Mouse (Mus musculus) spleen, postnatal 14 days (tissue): ENCODE data around the gene Retreg1.
"Not testable (repeated sequence)": the region's sequence is repeated elsewhere in the genome, so short reads cannot be mapped to it uniquely, and the experiment has no call there.

Experiments
- DNase-seq, 2 experiments: peaks; one replicate each; pipeline ENCODE4 v3.0.0; 2021 to 2022; ENCODE audit warnings: low spot score in 2 of 2

Retreg1 gene

GRCm38 (mm10) chr15:25995521-25995920 lies 152.5 kb downstream of the Retreg1 start:
- no peak for DNase-seq

- DNase-seq, result not testable (repeated sequence)
Measured at GRCm38 (mm10) chr15:25999545-25999944, 156.6 kb downstream of the Retreg1 start.

GRCm38 (mm10) chr15:26008621-26009020 lies 165.6 kb downstream of the Retreg1 start:
- DNase-seq, result no peak

GRCm38 (mm10) chr15:26012891-26013290 lies 169.9 kb downstream of the Retreg1 start:
- no peak for DNase-seq

- peak; percentile 16 to 43 for DNase-seq
Measured at GRCm38 (mm10) chr15:26015979-26016665, 173.1 kb downstream of the Retreg1 start.

- no peak for DNase-seq
Measured at GRCm38 (mm10) chr15:26021721-26022120, 178.7 kb downstream of the Retreg1 start.

GRCm38 (mm10) chr15:26022636-26023035 lies 179.7 kb downstream of the Retreg1 start:
- no peak for DNase-seq
